Mouse (Mus musculus) C2C12 (cell line): ENCODE results near the gene Zfp423. TPM values are rescaled to one million over a fixed set of nuclear protein-coding genes. Genes with fewer than 3 reads are reported as not detected.

Experiments used
- H3K27me3 ChIP-seq: one replicate; pipeline ENCODE4 v1.6.1; 2011; ENCODE audit not compliant: control insufficient read depth, insufficient read depth, insufficient read length
- H3K36me3 ChIP-seq: one replicate; pipeline ENCODE4 v1.6.1; 2011; ENCODE audit not compliant: control insufficient read depth, insufficient read depth
- H3K4me3 ChIP-seq: one replicate; pipeline ENCODE4 v1.5.1; 2011; ENCODE audit warnings: mild to moderate bottlenecking, control low read depth; ENCODE audit not compliant: poor library complexity, insufficient read depth, severe bottlenecking
- H3K79me2 ChIP-seq: one replicate; pipeline ENCODE4 v1.6.1; 2011; ENCODE audit not compliant: control insufficient read depth, insufficient read depth
- H3K79me3 ChIP-seq: one replicate; pipeline ENCODE4 v1.6.1; 2011; ENCODE audit warnings: low read depth, control low read depth
- H3ac ChIP-seq: one replicate; pipeline ENCODE3; 2011; ENCODE audit warnings: low read depth; ENCODE audit not compliant: control insufficient read depth, insufficient read length
- CEBPB ChIP-seq: IDR thresholded peaks from one replicate; pipeline ENCODE4 v1.6.1; 2011; ENCODE audit warnings: low read depth, mild to moderate bottlenecking, control low read depth, moderate library complexity
- CTCF ChIP-seq: IDR thresholded peaks from one replicate; pipeline ENCODE4 v1.5.1; 2011; ENCODE audit not compliant: control insufficient read depth, insufficient read depth, insufficient read length
- FOSL1 ChIP-seq: IDR thresholded peaks from one replicate; pipeline ENCODE4 v1.8.0; 2011; ENCODE audit warnings: mild to moderate bottlenecking, low read length; ENCODE audit not compliant: poor library complexity, insufficient read depth, severe bottlenecking
- MAX ChIP-seq: IDR thresholded peaks from one replicate; pipeline ENCODE4 v1.6.1; 2011; ENCODE audit warnings: mild to moderate bottlenecking, control low read depth
- MYOD1 ChIP-seq: IDR thresholded peaks from one replicate; pipeline ENCODE4 v1.6.1; 2011; ENCODE audit warnings: low read depth; ENCODE audit not compliant: control insufficient read depth, insufficient read length
- MYOG ChIP-seq: IDR thresholded peaks from one replicate; pipeline ENCODE4 v1.6.1; 2011; ENCODE audit not compliant: control insufficient read depth, insufficient read length; ENCODE audit errors: extremely low read depth
- USF1 ChIP-seq: IDR thresholded peaks from one replicate; pipeline ENCODE4 v1.6.1; 2011; ENCODE audit warnings: low read depth, mild to moderate bottlenecking, control low read depth, moderate library complexity
- polyA plus RNA-seq: library from polyadenylated mRNA; unstranded; fragments of >200 nt; fragmentation: generic; extraction: Trizol; gene quantifications from one replicate; pipeline ENCODE4 v1.2.1, GENCODE M21; 2012; ENCODE audit warnings: missing spikeins

Zfp423 gene
- polyA plus RNA-seq, 1 experiment = 0.14 TPM

DNA sequence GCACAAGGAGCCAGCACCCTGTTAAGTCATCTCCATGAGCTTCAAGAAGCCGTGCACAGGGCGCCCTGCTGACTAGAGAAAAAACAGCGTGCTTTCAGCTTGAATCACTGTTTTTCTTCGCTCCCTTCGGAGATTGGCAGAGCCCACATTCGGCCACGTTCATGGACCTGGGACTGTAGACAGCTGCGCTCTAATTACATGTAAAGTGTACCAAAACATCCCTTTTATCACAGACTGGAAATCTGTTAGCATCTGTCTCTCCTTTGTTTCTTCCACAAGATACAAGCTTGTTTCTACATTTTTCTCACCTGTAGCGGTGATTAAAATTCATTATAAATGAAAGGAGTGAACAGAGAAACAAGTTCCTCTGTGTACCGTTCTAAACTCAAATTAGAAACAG lies 164.8 kb downstream of the Zfp423 start:
- Histone ChIP-seq H3K79me3 (no peaks in the 10 kb centered on the region), H3ac (no peak overlapping the region), H3K36me3 (no peaks in the 10 kb centered on the region), H3K4me3 (no peak overlapping the region), H3K79me2 (no peaks in the 10 kb centered on the region), H3K27me3 (peaks cover 7% of the 10 kb centered on the region)
- TF ChIP-seq MYOD1 (no peak), USF1 (no peak), MAX (no peak), MYOG (no peak), CEBPB (no peak), CTCF (no peak), FOSL1 (no peak)

DNA sequence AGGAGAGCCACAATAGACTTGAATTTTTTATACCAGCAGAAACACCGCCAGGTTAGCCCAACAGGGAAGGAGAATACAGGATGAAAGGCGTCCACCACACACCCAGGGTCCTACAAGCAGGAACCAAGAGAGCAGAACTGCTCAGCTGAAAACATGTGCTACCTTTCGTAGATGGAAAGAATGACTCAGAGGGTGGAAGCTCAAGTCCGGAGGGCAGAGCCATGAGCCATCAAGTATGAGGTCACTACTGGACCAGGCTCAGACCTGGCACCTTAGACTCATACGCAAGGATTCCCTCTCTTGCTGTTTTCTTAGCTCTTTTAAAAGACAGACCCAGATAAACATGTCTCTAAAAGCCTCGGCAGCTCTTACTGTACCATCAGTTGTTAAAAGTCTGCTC lies 168.3 kb downstream of the Zfp423 start:
- H3K4me3 ChIP-seq = no peak overlapping the region
- no peaks in the 10 kb centered on the region for H3K79me2 ChIP-seq
- peaks cover 4% of the 10 kb centered on the region for H3K27me3 ChIP-seq
- no peaks in the 10 kb centered on the region for H3K79me3 ChIP-seq
- no peak overlapping the region for H3ac ChIP-seq
- no peaks in the 10 kb centered on the region for H3K36me3 ChIP-seq
- TF ChIP-seq CEBPB = no peak
- TF ChIP-seq USF1 = no peak
- TF ChIP-seq CTCF = no peak
- TF ChIP-seq FOSL1 = no peak
- TF ChIP-seq MYOG = no peak
- no peak for TF ChIP-seq MAX
- no peak for TF ChIP-seq MYOD1

DNA sequence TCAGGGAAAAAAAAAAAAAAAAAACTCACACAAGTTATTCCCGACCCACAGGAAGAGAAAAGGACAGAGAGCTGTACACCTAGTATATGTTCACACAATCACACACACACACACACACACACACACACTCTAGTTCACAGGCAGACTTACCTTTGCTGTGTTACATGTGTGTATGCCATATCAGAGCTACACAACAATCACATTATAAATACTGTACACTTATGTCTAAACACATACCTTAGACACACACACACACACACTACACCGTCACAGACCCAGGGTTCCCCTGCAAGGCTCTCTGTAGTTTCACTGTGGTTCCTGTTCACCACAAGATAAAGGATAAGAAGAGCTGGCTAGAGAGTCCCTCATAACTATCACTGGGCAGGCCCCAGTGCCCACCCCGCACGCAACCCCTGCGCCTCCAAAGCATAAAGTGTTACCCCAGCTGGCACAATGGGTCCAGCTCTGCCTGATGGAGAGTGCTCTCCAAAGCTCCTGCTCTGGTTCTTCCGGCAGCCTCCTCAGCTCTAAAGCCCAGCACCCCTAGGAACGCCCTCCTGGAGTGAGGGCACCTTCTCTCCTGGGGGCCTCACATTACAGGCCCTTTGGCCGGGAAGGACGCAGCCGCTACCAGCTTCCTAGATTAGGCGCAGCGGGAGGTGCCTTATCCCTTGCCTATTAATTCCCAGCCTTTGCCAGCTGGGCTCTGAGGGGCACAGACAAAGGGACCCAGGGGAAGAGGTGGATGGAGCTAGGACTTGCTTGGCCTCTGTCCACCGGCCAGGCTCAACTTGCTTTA lies 174.6 kb downstream of the Zfp423 start:
- Histone ChIP-seq H3K36me3 (no peaks in the 10 kb centered on the region), H3K27me3 (no peaks in the 10 kb centered on the region), H3ac (no peak overlapping the region), H3K79me2 (no peaks in the 10 kb centered on the region), H3K79me3 (no peaks in the 10 kb centered on the region), H3K4me3 (no peak overlapping the region)
- no peak for TF ChIP-seq CEBPB
- TF ChIP-seq MAX = no peak
- no peak for TF ChIP-seq MYOD1
- no peak for TF ChIP-seq FOSL1
- no peak for TF ChIP-seq CTCF
- TF ChIP-seq MYOG = no peak
- TF ChIP-seq USF1 = no peak

DNA sequence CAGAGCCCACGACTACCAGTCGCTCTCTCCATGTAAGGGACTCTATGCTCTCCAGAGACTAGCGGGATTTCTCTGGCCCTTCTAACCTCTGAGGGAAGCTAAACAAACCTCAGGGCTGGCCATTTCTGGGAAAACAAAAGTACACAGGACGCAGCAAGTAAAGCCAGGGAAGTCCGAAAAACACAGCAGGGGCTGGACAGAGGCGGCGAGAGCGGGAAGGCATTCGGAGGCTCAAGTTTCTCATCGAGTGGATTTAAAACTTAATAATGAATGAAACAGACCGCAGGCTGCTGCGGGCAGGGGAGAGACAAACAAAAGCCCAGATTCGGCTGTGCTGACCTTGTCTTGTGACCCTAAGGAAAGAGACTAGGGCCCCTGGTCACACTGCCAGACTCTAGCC lies 175.2 kb downstream of the Zfp423 start:
- no peaks in the 10 kb centered on the region for H3K27me3 ChIP-seq
- H3K79me2 ChIP-seq = no peaks in the 10 kb centered on the region
- no peak overlapping the region for H3ac ChIP-seq
- H3K4me3 ChIP-seq = no peak overlapping the region
- no peak for TF ChIP-seq MAX
- no peaks in the 10 kb centered on the region for H3K36me3 ChIP-seq
- no peaks in the 10 kb centered on the region for H3K79me3 ChIP-seq

DNA sequence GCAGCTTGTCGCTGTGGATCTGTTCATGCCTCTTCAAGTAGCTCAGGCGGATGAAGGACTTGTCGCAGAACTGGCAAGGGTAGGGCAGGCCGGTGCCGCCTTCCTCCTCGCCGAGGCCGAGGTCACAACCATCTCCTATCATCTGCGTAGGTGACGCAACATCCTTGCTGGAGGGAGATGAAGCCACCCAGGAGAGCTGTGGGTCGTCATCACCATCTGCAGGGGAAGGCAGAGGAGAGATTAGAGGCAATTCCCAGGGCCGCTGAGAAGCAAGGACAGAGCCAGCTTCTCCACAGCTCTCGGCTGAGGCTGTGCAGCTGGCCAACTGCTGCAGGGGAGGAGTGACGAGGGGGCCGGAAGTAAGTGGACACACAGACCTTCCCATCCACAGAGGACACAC lies 176.2 kb downstream of the Zfp423 start:
- H3K79me3 ChIP-seq = no peaks in the 10 kb centered on the region
- no peaks in the 10 kb centered on the region for H3K79me2 ChIP-seq
- H3K4me3 ChIP-seq = no peak overlapping the region
- no peaks in the 10 kb centered on the region for H3K27me3 ChIP-seq
- H3K36me3 ChIP-seq = no peaks in the 10 kb centered on the region
- H3ac ChIP-seq = no peak overlapping the region
- TF ChIP-seq CEBPB (no peak), FOSL1 (no peak), USF1 (no peak), MYOD1 (no peak), CTCF (no peak), MYOG (no peak), MAX (no peak)

DNA sequence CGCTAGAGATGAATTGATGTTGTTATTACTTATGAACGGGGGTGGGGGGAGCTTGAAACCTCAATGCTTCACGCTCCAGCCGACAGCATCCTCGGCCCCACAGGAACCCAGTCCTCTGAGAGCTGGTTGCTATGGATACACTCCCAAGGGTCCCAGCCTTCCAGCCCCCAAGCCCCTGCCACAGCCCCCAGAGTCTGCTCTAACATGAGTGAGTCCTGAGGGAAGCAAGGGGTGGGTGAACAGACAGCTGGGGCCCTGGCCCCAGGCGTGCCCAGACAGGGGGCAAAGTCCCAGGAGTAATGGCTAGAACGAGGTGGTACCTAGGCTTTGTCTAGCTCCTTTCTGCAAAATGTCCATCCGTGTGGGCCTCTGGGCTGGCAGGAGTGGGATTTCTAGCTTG lies 181.8 kb downstream of the Zfp423 start:
- Histone ChIP-seq H3K79me3 (no peaks in the 10 kb centered on the region), H3K36me3 (no peaks in the 10 kb centered on the region), H3K79me2 (no peaks in the 10 kb centered on the region), H3K4me3 (no peak overlapping the region), H3ac (no peak overlapping the region), H3K27me3 (no peaks in the 10 kb centered on the region)
- no peak for TF ChIP-seq FOSL1
- TF ChIP-seq CTCF = no peak
- no peak for TF ChIP-seq MAX
- no peak for TF ChIP-seq MYOG
- TF ChIP-seq MYOD1 = no peak
- TF ChIP-seq USF1 = no peak
- TF ChIP-seq CEBPB = no peak
